Mouse (Mus musculus) layer of hippocampus, adult 2 months (tissue): ENCODE measurements at regions not wholly inside any gene's neighbourhood (a gene's known extent, or its start where the extent isn't known, plus 50 kb on each side); places are given as distances from the start of the nearest gene placed in this dataset.

Experiments
- DNase-seq, 2 experiments: peaks; one replicate each; pipeline ENCODE4 v3.0.0; 2022; ENCODE audit warnings: low spot score in 2 of 2
- H3K27ac ChIP-seq: fragments of 200-600 bp; 2 replicates; pipeline ENCODE4 v1.8.1; 2022
- H3K4me3 ChIP-seq: fragments of 200-600 bp; 2 replicates; pipeline ENCODE4 v1.8.1; 2022; ENCODE audit warnings: mild to moderate bottlenecking
- CTCF ChIP-seq: fragments of 200-600 bp; conservative IDR thresholded peaks from 2 replicates; pipeline ENCODE4 v1.8.1; 2022; ENCODE audit warnings: antibody characterized with exemption, mild to moderate bottlenecking, moderate library complexity

GRCm38 (mm10) chr1:137898397-137898796, 277.1 kb downstream of the Ptprc start:
- peak; percentile 81 to 94 for DNase-seq
- H3K27ac ChIP-seq = peak overlapping the region; percentile 91
- peak overlapping the region; percentile 65 for H3K4me3 ChIP-seq
- TF ChIP-seq CTCF = no peak

DNA sequence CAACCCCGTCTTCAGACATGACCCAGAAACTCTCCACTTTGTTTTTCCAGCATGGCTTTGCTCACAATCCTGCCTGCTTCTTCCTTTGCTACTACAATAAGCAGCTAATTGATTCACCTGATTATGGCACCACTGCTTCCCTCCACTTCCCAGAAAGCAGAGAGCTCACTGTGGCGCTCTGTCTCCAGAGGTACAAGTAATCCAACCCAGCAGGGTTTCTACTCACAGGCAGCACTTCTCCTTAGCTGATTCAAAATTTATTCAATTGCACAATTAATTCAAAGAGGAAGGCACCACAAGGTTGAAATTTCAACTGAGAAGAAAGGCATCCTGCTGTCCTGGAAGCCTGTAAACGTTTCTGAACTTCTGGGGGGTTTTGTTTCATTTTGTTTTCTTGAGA, 293.9 kb downstream of the Ptprc start:
- Histone ChIP-seq H3K4me3 (no peak overlapping the region), H3K27ac (no peak overlapping the region)
- no peak for TF ChIP-seq CTCF
- no peak for DNase-seq

- TF ChIP-seq CTCF = no peak
- H3K27ac ChIP-seq = no peak overlapping the region
- no peak overlapping the region for H3K4me3 ChIP-seq
- DNase-seq = no peak
Observed at GRCm38 (mm10) chr1:137874361-137874760, 301.1 kb downstream of the Ptprc start.

DNA sequence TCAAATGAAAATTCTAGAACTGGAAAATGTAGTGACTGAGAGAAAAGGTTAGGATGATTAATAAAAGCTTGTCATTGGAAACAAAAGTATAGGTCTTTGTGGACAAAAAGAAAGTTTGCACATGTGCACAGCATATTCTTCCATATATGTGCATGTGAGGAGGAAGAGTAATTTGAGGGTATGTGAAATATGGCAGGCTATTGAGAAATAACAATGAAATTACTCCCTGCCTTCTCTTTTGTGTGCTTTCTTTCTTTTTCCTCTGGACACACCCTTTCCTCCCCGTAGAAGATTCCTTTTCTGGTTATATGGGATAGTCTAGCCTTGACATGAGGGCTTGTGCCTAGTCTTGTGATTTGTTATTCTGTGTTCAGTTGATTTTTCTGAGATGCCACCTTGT, 301.9 kb downstream of the Ptprc start:
- Histone ChIP-seq H3K4me3 (no peak overlapping the region), H3K27ac (no peak overlapping the region)
- TF ChIP-seq CTCF = no peak
- DNase-seq = no peak

DNA sequence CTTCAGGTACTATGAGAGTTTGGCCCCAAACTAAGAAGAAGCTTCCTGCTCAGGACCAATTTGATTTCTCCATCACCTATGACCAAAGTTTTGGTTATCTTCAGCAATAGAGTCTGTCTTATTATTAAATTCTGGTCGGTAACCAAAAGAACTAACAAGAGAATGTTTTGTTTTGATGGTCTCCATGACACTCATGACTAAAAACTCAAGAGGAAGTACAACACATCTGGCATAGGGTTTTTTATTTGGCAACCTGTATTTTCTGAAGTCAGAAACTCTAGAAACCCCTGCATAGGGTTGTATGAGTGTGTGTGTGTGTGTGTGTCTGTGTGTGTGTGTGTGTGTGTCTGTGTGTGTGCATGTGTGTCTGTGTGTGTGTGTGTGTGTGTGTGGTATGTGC, 310.5 kb downstream of the Ptprc start:
- no peak for DNase-seq
- no peak overlapping the region for H3K4me3 ChIP-seq
- TF ChIP-seq CTCF = no peak
- H3K27ac ChIP-seq = no peak overlapping the region

DNA sequence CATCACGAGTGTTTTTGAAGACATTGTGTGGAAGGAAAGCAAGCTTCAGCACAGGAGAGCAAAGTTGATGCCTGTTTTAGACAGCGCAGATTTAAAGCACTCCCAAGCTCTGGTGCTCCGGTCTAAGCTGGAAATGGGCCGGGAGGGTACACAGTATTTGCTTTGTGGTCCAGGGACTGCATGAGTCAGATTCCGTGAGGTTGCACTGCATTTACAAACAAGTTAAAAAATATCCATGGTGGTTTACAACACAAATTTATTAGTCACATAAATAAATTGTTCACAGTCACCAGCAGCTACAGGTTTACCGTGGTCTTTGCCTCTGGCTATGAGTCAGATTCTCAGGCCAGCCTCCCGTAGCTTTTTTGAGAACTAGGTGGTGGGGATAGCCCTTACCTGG, 312.0 kb downstream of the Ptprc start:
- TF ChIP-seq CTCF = no peak
- no peak overlapping the region for H3K4me3 ChIP-seq
- DNase-seq = no peak
- no peak overlapping the region for H3K27ac ChIP-seq

DNA sequence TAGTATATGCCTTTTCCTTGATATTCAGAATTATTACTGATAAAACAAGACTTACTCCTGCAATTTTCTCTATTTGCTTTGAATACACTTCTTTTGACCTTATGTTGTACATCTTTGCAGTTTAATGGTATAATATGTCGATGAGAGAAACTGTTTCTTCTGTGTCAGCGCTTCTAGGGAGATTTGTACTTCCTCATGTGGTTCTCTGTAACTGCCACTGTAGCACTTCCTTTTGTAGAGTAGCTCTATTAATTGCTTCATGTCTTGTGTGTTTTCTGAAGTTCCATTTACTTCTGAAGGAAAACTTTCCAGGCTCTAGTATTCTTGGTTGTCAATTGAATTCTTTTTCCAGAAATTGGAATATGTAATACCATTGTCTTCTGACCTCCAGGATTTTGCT, 323.2 kb downstream of the Ptprc start:
- Histone ChIP-seq H3K4me3 (no peak overlapping the region), H3K27ac (no peak overlapping the region)
- no peak for DNase-seq
- TF ChIP-seq CTCF = no peak

GRCm38 (mm10) chr1:137847311-137847923, 328.1 kb downstream of the Ptprc start:
- peak in 1 of 2 experiments; percentile 17 for DNase-seq
- no peak for TF ChIP-seq CTCF
- H3K27ac ChIP-seq = no peak overlapping the region
- H3K4me3 ChIP-seq = no peak overlapping the region

DNA sequence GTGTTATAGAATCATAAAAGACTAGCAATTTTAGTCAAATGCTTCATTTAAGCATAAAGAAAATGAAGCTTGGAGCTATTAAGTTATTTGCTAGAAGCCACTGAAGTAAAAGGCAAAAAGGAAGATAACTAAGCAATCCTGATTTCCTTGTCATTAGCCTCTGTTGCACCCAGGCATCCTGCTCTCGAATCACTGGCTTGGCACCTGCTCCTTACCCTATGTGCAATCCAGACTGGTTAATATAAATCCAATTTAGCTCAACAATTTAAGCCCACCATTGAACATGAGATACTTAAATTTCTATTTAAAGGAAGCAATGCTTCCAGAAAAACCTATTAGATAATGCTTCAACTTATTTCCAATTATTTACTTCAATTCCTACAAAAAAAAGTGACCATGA, 328.7 kb downstream of the Ptprc start:
- DNase-seq = no peak
- Histone ChIP-seq H3K27ac (no peak overlapping the region), H3K4me3 (no peak overlapping the region)
- TF ChIP-seq CTCF = no peak

GRCm38 (mm10) chr1:137840531-137840930, 335.0 kb downstream of the Ptprc start:
- H3K27ac ChIP-seq = no peak overlapping the region
- no peak for DNase-seq
- TF ChIP-seq CTCF = no peak
- no peak overlapping the region for H3K4me3 ChIP-seq

DNA sequence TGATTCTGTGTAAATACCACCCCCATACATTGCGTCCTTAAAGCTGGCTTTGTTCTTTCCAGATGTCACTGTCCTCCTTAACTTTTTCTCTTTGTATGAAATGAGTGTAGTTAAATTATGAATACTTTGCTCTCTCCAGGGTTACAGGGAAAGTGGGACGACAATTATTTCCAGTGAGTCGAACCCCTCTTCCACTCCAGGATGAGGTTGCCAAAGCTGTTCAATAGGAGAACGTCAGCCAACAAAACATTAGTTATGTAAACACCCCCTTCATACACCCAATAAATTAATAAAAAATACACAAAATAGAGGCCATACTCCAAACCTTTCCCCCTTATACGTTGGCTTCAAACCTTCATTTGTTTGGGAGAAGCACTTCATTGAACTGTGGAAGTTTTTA, 335.8 kb downstream of the Ptprc start:
- no peak overlapping the region for H3K27ac ChIP-seq
- no peak for TF ChIP-seq CTCF
- no peak for DNase-seq
- H3K4me3 ChIP-seq = no peak overlapping the region

GRCm38 (mm10) chr1:137839263-137839662, 336.2 kb downstream of the Ptprc start:
- Histone ChIP-seq H3K27ac (no peak overlapping the region), H3K4me3 (no peak overlapping the region)
- TF ChIP-seq CTCF = no peak
- DNase-seq = no peak

DNA sequence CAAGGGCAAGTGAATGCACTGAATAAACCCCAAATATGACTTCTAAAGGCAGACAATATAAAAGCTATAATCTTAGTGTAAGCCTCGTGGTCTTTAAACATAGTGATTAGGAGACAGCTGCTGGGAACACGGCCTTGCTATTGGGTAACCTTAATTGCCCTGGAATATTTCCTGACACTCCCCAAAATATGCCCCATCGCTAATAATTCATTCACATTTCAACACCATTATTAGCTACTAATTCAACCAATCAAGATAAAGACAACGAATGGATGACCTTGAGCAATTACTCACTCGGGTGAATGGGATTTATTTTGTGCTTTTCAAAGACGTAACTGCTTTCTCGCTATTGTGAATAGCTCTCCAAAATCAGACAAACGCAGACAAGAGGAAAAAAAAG, 337.2 kb downstream of the Ptprc start:
- no peak for TF ChIP-seq CTCF
- Histone ChIP-seq H3K27ac (no peak overlapping the region), H3K4me3 (no peak overlapping the region)
- no peak for DNase-seq

- H3K4me3 ChIP-seq = no peak overlapping the region
- DNase-seq = no peak
- no peak overlapping the region for H3K27ac ChIP-seq
- no peak for TF ChIP-seq CTCF
Observed at GRCm38 (mm10) chr1:137833535-137833934, 342.0 kb downstream of the Ptprc start.

GRCm38 (mm10) chr1:137831284-137831683, 344.2 kb downstream of the Ptprc start:
- no peak overlapping the region for H3K4me3 ChIP-seq
- DNase-seq = no peak
- H3K27ac ChIP-seq = no peak overlapping the region
- TF ChIP-seq CTCF = no peak
